Mouse (Mus musculus): Measurements from ENCODE around the gene Tbc1d22a.

The Tbc1d22a gene

GRCm38 (mm10) chr15:86386325-86386724 is 172.1 kb downstream of the Tbc1d22a start:
- DNase-seq (ENCODE audit: low spot score in 2 of 2), result peak; percentile 60 to 68

GRCm38 (mm10) chr15:86388597-86388996 is 174.3 kb downstream of the Tbc1d22a start:
- DNase-seq (ENCODE audit: low spot score in 2 of 2), result peak in 1 of 2 experiments; percentile 30

- DNase-seq (ENCODE audit: low spot score in 2 of 2), result peak; percentile 58 to 62
These were observed 190.6 kb downstream of the Tbc1d22a start for GRCm38 (mm10) chr15:86404866-86405265.

GRCm38 (mm10) chr15:86405527-86405926 is 191.3 kb downstream of the Tbc1d22a start:
- peak; percentile 71 to 82 for DNase-seq (ENCODE audit: low spot score in 2 of 2)

- DNase-seq (ENCODE audit: low spot score in 2 of 2), result peak in 1 of 2 experiments; percentile 34
These were observed 195.1 kb downstream of the Tbc1d22a start for GRCm38 (mm10) chr15:86409352-86409751.

GRCm38 (mm10) chr15:86411532-86412080 is 197.3 kb downstream of the Tbc1d22a start:
- DNase-seq (ENCODE audit: low spot score in 2 of 2), result no peak

- DNase-seq (ENCODE audit: low spot score in 2 of 2), result no peak
These were observed 201.7 kb downstream of the Tbc1d22a start for GRCm38 (mm10) chr15:86415951-86416350.

GRCm38 (mm10) chr15:86418436-86418835 is 204.2 kb downstream of the Tbc1d22a start:
- DNase-seq (ENCODE audit: low spot score in 2 of 2), result no peak

- no peak for DNase-seq (ENCODE audit: low spot score in 2 of 2)
These were observed 205.4 kb downstream of the Tbc1d22a start for GRCm38 (mm10) chr15:86419620-86420019.

- DNase-seq (ENCODE audit: low spot score in 2 of 2), result no peak
These were observed 208.6 kb downstream of the Tbc1d22a start for GRCm38 (mm10) chr15:86422858-86423257.

GRCm38 (mm10) chr15:86423884-86424283 is 209.6 kb downstream of the Tbc1d22a start:
- no peak for DNase-seq (ENCODE audit: low spot score in 2 of 2)

GRCm38 (mm10) chr15:86424971-86425370 is 210.7 kb downstream of the Tbc1d22a start:
- no peak for DNase-seq (ENCODE audit: low spot score in 2 of 2)

- no peak for DNase-seq (ENCODE audit: low spot score in 2 of 2)
These were observed 212.2 kb downstream of the Tbc1d22a start for GRCm38 (mm10) chr15:86426364-86427000.

- DNase-seq (ENCODE audit: low spot score in 2 of 2), result no peak
These were observed 213.2 kb downstream of the Tbc1d22a start for GRCm38 (mm10) chr15:86427439-86427838.

- no peak for DNase-seq (ENCODE audit: low spot score in 2 of 2)
These were observed 214.2 kb downstream of the Tbc1d22a start for GRCm38 (mm10) chr15:86428496-86428895.

- DNase-seq (ENCODE audit: low spot score in 2 of 2), result no peak
These were observed 215.6 kb downstream of the Tbc1d22a start for GRCm38 (mm10) chr15:86429766-86430335.

- no peak for DNase-seq (ENCODE audit: low spot score in 2 of 2)
These were observed 217.4 kb downstream of the Tbc1d22a start for GRCm38 (mm10) chr15:86431539-86432080.

GRCm38 (mm10) chr15:86432791-86433190 is 218.5 kb downstream of the Tbc1d22a start:
- no peak for DNase-seq (ENCODE audit: low spot score in 2 of 2)

- DNase-seq (ENCODE audit: low spot score in 2 of 2), result no peak
These were observed 219.1 kb downstream of the Tbc1d22a start for GRCm38 (mm10) chr15:86433378-86433777.

- no peak for DNase-seq (ENCODE audit: low spot score in 2 of 2)
These were observed 220.0 kb downstream of the Tbc1d22a start for GRCm38 (mm10) chr15:86434241-86434640.

GRCm38 (mm10) chr15:86437346-86437745 is 223.1 kb downstream of the Tbc1d22a start:
- DNase-seq (ENCODE audit: low spot score in 2 of 2), result peak; percentile 62 to 73

GRCm38 (mm10) chr15:86439015-86439796 is 224.9 kb downstream of the Tbc1d22a start:
- no peak for DNase-seq (ENCODE audit: low spot score in 2 of 2)
